Mouse (Mus musculus): Measurements from ENCODE around the gene Rab26. TPM values are rescaled to one million over a fixed set of nuclear protein-coding genes. Genes with fewer than 3 reads are reported as not detected.

Rab26 gene
- polyA plus RNA-seq, 1 experiment from 2014 or later: 0.92 TPM

DNA sequence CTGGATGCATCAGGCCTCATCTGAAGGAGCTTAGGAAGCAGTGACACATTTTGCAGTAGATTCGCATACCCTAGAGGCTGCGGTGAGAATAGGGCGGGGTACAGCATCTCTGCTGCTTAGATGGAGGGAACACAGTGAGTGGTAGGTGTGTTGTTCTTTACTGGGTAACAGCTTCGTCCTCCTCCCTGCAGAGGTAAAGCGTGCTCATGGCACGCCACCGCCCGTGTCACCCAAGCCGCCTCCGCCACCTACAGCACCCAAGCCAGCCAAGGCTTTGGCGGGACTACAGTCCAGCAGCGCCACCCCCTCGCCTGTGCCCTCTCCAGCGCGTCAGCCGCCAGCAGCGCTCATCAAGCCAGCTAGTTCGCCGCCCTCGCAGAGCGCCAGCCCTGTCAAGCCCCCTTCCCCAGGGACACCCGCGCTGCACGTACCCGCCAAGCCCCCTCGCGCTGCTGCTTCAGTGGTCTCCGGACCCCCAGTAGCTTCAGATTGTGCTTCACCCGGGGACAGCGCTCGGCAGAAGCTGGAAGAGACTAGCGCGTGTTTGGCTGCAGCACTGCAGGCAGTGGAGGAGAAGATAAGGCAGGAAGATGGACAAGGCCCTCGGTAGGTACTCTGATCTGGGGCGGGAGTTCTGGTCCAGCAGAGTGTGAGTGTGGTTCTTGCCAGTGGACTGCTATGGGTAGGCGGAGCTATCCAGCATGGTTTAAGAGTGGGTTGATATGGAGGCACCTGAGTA is 27.5 kb downstream of the Rab26 start:
- ATAC-seq (replicated peaks; ENCODE audit: extremely low read depth, insufficient read depth, low FRiP score): no peak
- 16% methylated on average over 36 of the region's 36 CpGs for WGBS
- no peaks in the 10 kb centered on the region for H3K27me3 ChIP-seq (ENCODE audit: control insufficient read depth, insufficient read depth, low read length)
- H3K4me2 ChIP-seq (ENCODE audit: low read depth, low read length): peak overlapping the region; percentile 70
- peaks cover 10% of the 10 kb centered on the region for H3K4me1 ChIP-seq (ENCODE audit: control insufficient read depth, insufficient read depth, low read length)
- peak overlapping the region; percentile 40 for H3K4me3 ChIP-seq (ENCODE audit: low read length)
- H3K9ac ChIP-seq (ENCODE audit: low read length): peak overlapping the region; percentile 44
- peaks cover 30% of the 10 kb centered on the region for H3K36me3 ChIP-seq (ENCODE audit: control insufficient read depth, insufficient read depth)
- H3K27ac ChIP-seq (ENCODE audit: low read length): no peak overlapping the region
- no peaks in the 10 kb centered on the region for H3K9me3 ChIP-seq (replicated peaks; ENCODE audit: control insufficient read depth, low read length)

DNA sequence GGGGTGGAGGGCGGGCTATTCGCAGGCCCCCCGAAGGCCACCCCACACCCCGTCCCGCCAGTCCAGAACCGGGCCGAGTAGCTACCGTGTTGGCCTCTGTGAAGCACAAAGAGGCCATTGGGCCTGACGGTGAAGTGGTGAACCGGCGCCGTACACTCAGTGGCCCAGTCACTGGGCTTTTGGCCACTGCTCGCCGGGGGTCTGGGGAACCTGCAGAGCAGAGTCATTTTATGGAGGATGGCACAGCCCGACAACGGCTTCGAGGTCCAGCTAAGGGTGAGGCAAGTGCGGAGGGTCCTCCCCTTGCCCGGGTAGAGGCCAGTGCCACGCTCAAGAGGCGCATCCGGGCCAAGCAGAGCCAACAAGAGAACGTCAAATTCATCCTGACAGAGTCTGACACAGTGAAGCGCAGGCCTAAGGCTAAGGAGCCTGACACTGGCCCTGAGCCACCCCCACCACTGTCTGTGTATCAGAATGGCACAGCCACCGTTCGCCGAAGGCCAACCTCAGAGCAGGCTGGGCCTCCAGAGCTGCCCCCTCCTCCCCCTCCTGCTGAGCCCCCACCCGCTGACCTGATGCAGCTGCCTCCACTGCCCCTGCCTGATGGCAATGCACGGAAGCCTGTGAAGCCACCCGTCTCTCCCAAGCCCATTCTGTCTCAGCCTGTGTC is 28.6 kb downstream of the Rab26 start:
- H3K9me3 ChIP-seq (replicated peaks; ENCODE audit: control insufficient read depth, low read length): no peaks in the 10 kb centered on the region
- H3K4me2 ChIP-seq (ENCODE audit: low read depth, low read length): no peak overlapping the region
- H3K36me3 ChIP-seq (ENCODE audit: control insufficient read depth, insufficient read depth): peaks cover 20% of the 10 kb centered on the region
- no peaks in the 10 kb centered on the region for H3K27me3 ChIP-seq (ENCODE audit: control insufficient read depth, insufficient read depth, low read length)
- H3K4me3 ChIP-seq (ENCODE audit: low read length): no peak overlapping the region
- peaks cover 10% of the 10 kb centered on the region for H3K4me1 ChIP-seq (ENCODE audit: control insufficient read depth, insufficient read depth, low read length)
- 90% methylated on average over 30 of the region's 30 CpGs for WGBS
- no peak overlapping the region for H3K27ac ChIP-seq (ENCODE audit: low read length)
- H3K9ac ChIP-seq (ENCODE audit: low read length): no peak overlapping the region
- ATAC-seq (replicated peaks; ENCODE audit: extremely low read depth, insufficient read depth, low FRiP score): no peak; the same call in 1 of the 2 replicates

DNA sequence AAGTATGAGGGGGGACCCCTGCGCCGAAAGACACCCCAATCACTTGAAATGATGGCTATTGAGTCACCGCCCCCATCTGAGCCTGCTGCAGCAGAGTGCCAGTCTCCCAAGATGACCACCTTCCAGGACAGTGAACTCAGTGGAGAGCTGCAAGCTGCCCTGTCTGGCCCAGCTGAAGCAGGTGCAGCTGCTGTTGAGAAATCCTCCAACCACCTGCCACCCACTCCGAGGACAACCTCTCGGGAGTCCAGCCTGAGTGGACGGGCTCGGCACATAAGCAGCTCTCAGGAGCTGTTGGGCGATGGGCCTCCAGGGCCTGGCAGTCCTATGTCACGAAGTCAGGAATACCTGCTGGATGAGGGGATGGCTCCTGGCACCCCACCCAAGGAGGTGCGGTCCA is 29.9 kb downstream of the Rab26 start:
- Histone ChIP-seq H3K9me3 (replicated peaks; ENCODE audit: control insufficient read depth, low read length) (no peaks in the 10 kb centered on the region), H3K36me3 (ENCODE audit: control insufficient read depth, insufficient read depth) (peaks cover 7% of the 10 kb centered on the region), H3K4me3 (ENCODE audit: low read length) (no peak overlapping the region), H3K4me2 (ENCODE audit: low read depth, low read length) (no peak overlapping the region), H3K9ac (ENCODE audit: low read length) (no peak overlapping the region), H3K4me1 (ENCODE audit: control insufficient read depth, insufficient read depth, low read length) (peaks cover 10% of the 10 kb centered on the region), H3K27ac (ENCODE audit: low read length) (no peak overlapping the region), H3K27me3 (ENCODE audit: control insufficient read depth, insufficient read depth, low read length) (no peaks in the 10 kb centered on the region)
- 84% methylated on average over 10 of the region's 10 CpGs for WGBS
- ATAC-seq (replicated peaks; ENCODE audit: extremely low read depth, insufficient read depth, low FRiP score): no peak

DNA sequence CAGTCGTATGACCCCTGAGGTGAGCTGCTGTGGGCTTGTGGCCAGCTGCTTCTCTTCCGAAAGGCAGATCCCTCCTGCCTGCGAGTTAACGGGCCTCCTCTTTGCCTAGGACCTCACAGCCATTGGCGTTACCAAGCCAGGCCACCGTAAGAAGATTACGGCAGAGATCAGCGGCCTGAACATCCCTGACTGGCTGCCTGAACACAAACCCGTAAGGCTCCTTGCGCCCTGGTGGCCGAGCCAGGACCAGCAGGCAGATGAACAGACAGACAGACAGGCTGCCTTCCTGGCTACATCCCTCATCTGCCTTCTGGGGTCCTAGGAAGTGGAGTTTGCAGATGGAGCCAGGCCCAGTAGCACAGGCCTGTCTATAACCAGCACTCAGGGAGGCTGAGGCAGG is 31.8 kb downstream of the Rab26 start:
- Histone ChIP-seq H3K36me3 (ENCODE audit: control insufficient read depth, insufficient read depth) (no peaks in the 10 kb centered on the region), H3K9ac (ENCODE audit: low read length) (no peak overlapping the region), H3K9me3 (replicated peaks; ENCODE audit: control insufficient read depth, low read length) (no peaks in the 10 kb centered on the region), H3K4me3 (ENCODE audit: low read length) (no peak overlapping the region), H3K27me3 (ENCODE audit: control insufficient read depth, insufficient read depth, low read length) (no peaks in the 10 kb centered on the region), H3K27ac (ENCODE audit: low read length) (no peak overlapping the region), H3K4me2 (ENCODE audit: low read depth, low read length) (no peak overlapping the region), H3K4me1 (ENCODE audit: control insufficient read depth, insufficient read depth, low read length) (peaks cover 10% of the 10 kb centered on the region)
- 39% methylated on average over 11 of the region's 11 CpGs for WGBS
- no peak for ATAC-seq (replicated peaks; ENCODE audit: extremely low read depth, insufficient read depth, low FRiP score)

DNA sequence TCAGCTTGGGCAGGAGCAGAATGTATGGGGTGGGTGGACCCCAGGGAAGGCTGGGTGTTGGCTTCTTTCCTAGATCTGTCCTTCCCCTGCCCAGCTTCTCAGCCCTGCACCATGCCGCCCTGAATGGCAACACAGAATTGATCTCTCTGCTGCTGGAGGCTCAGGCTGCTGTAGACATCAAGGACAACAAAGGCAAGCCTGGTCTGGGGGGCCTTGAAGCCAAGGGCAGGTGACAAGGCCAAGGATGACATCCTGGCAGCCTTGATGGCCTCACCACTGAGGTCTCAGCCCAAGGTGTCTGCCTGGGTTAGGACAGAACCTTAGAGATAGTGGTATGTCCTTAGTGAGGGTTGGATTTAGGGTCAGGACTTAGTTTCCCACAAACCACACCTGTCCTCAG is 38.0 kb downstream of the Rab26 start:
- Histone ChIP-seq H3K4me2 (ENCODE audit: low read depth, low read length) (no peak overlapping the region), H3K9me3 (replicated peaks; ENCODE audit: control insufficient read depth, low read length) (no peaks in the 10 kb centered on the region), H3K27ac (ENCODE audit: low read length) (no peak overlapping the region), H3K9ac (ENCODE audit: low read length) (no peak overlapping the region), H3K4me1 (ENCODE audit: control insufficient read depth, insufficient read depth, low read length) (no peaks in the 10 kb centered on the region), H3K36me3 (ENCODE audit: control insufficient read depth, insufficient read depth) (no peaks in the 10 kb centered on the region), H3K27me3 (ENCODE audit: control insufficient read depth, insufficient read depth, low read length) (peaks cover 2% of the 10 kb centered on the region; the same call in 1 of the 2 replicates), H3K4me3 (ENCODE audit: low read length) (no peak overlapping the region)
- 80% methylated on average over 1 of the region's 1 CpGs for WGBS
- no peak for ATAC-seq (replicated peaks; ENCODE audit: extremely low read depth, insufficient read depth, low FRiP score)

DNA sequence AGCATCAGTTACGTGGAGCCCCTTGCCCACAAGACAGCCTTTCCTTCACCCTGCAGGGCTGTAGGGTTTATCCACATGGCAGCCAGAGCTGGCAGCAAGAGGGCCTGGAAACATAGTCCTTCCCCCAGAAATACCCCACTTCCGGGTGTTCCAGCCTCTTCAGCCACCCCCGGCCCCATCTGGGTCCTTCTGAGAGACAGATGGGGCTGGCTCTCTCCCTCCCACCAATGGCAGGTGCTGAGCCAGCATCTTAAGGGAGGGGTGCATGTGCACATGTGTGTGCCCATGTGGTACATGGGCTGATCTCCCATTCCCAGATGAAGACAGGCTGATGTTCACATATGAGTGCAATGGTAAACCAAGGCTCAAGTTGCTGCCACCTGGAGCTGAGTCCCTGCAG is 38.6 kb downstream of the Rab26 start:
- peaks cover 8% of the 10 kb centered on the region for H3K27me3 ChIP-seq (ENCODE audit: control insufficient read depth, insufficient read depth, low read length)
- 74% methylated on average over 3 of the region's 3 CpGs for WGBS

DNA sequence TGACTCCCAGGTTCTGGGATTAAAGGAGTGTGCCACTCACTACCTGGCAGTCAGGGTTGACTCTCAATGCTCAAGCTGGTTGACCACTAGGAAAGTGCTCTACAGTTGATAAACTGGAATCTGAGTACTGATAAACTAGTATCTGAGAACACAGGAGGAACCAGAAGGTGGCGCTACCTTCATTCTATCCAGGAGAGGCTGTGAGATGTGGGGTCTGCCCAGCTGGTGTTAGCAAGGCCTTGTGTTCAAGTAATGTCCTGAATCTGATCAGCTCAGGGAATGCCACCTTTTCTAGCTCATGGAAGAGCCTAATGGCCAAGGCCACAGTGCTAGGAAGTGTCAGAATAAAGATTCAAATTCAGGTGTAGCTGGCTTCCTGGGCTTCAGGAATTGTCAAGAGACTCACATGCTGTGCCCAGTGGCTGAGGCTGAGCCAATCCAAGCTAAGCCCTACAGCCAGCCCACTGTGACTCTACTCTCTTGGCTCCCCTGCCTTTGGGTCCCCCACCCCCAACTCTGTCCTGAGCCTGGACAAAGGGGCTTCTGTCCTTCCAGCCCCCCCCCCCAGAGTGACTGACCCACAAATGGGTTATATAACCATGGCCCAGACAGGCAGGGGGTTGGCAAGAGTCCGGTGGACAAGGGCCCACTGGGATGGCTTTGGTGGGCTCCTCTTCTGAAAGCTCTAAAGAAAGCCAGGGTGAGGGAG is 39.2 kb downstream of the Rab26 start:
- Histone ChIP-seq H3K9me3 (replicated peaks; ENCODE audit: control insufficient read depth, low read length) (no peaks in the 10 kb centered on the region), H3K4me2 (ENCODE audit: low read depth, low read length) (no peak overlapping the region), H3K27ac (ENCODE audit: low read length) (no peak overlapping the region), H3K36me3 (ENCODE audit: control insufficient read depth, insufficient read depth) (no peaks in the 10 kb centered on the region), H3K9ac (ENCODE audit: low read length) (no peak overlapping the region), H3K4me1 (ENCODE audit: control insufficient read depth, insufficient read depth, low read length) (no peaks in the 10 kb centered on the region), H3K27me3 (ENCODE audit: control insufficient read depth, insufficient read depth, low read length) (peaks cover 13% of the 10 kb centered on the region), H3K4me3 (ENCODE audit: low read length) (no peak overlapping the region)
- ATAC-seq (replicated peaks; ENCODE audit: extremely low read depth, insufficient read depth, low FRiP score): no peak
- WGBS: 42% methylated on average over 2 of the region's 2 CpGs

More for the DNA sequence above, 38.6 kb downstream of the Rab26 start:
- no peak overlapping the region for H3K4me2 ChIP-seq (ENCODE audit: low read depth, low read length)
- H3K27ac ChIP-seq (ENCODE audit: low read length): no peak overlapping the region
- no peak for ATAC-seq (replicated peaks; ENCODE audit: extremely low read depth, insufficient read depth, low FRiP score)
- no peak overlapping the region for H3K9ac ChIP-seq (ENCODE audit: low read length)
- no peaks in the 10 kb centered on the region for H3K36me3 ChIP-seq (ENCODE audit: control insufficient read depth, insufficient read depth)
- no peaks in the 10 kb centered on the region for H3K9me3 ChIP-seq (replicated peaks; ENCODE audit: control insufficient read depth, low read length)
- H3K4me3 ChIP-seq (ENCODE audit: low read length): no peak overlapping the region
- H3K4me1 ChIP-seq (ENCODE audit: control insufficient read depth, insufficient read depth, low read length): no peaks in the 10 kb centered on the region

DNA sequence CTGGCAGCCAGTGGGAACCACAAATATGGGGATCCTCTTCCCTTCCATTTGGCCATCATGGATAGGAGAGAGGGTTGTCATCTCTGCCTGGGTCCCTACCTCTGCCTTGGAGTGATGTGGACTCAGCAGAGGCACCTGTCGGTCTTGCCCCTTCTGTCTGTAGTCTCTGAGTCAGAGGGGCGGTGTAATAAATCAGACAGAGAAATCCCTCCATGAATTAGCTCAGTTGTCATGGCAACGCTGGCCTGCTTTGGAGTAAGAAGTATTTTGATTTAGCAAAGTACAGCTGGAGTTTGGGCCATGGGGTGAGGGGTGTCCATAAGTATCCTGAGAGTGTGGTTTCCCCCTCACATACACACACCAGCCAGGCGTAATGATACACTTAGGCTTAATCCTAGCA is 43.6 kb downstream of the Rab26 start:
- H3K4me3 ChIP-seq (ENCODE audit: low read length): no peak overlapping the region
- H3K4me2 ChIP-seq (ENCODE audit: low read depth, low read length): no peak overlapping the region
- H3K4me1 ChIP-seq (ENCODE audit: control insufficient read depth, insufficient read depth, low read length): peaks cover 6% of the 10 kb centered on the region
- ATAC-seq (replicated peaks; ENCODE audit: extremely low read depth, insufficient read depth, low FRiP score): no peak
- H3K27ac ChIP-seq (ENCODE audit: low read length): no peak overlapping the region
- no peak overlapping the region for H3K9ac ChIP-seq (ENCODE audit: low read length)
- H3K9me3 ChIP-seq (replicated peaks; ENCODE audit: control insufficient read depth, low read length): no peaks in the 10 kb centered on the region
- WGBS: 93% methylated on average over 4 of the region's 4 CpGs
- no peaks in the 10 kb centered on the region for H3K36me3 ChIP-seq (ENCODE audit: control insufficient read depth, insufficient read depth)
- peaks cover 40% of the 10 kb centered on the region for H3K27me3 ChIP-seq (ENCODE audit: control insufficient read depth, insufficient read depth, low read length)
